Mouse (Mus musculus) layer of hippocampus, adult 9-10 months (tissue): Measurements from ENCODE around the gene Gm10334.
"Not testable (repeated sequence)": the region's sequence is repeated elsewhere in the genome, so short reads cannot be mapped to it uniquely, and the experiment has no call there.

ENCODE experiments used
- DNase-seq: peaks from one replicate; pipeline ENCODE4 v3.0.0; 2022; ENCODE audit warnings: low spot score

Gene Gm10334

GRCm38 (mm10) chr6:41446045-41446444 lies at the start of gene Gm10334:
Gm10334 (minus strand) TSS chr6:41446145.
- DNase-seq, result not testable (repeated sequence)

- DNase-seq, result not testable (repeated sequence)
Measured at GRCm38 (mm10) chr6:41458632-41459031, 12.7 kb upstream of the Gm10334 start, which contains the start of gene Prss1. Prss1 (plus strand) TSS chr6:41458932.

DNA sequence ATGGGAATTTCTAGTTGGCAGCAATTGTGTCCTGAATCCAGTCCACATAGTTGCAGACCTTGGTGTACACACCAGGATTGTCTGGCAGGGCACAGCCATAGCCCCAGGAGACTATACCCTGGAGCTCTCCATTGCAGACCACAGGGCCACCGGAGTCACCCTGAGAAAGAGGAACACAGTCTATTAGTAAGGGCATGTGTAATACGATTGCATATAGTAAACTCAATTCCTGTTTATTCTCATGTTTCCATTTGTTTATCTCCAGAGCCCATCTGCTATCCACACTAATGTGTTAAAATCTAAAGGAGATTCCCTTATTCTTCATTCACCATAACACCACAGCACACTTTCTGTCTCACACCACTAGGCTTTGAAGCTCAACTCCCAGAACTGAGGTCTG lies 3.7 kb downstream of the Gm10334 start:
- not testable (repeated sequence) for DNase-seq
